Mouse (Mus musculus) embryo, embryonic 9.5 days (tissue): ENCODE measurements around the gene Gpd2.

Source experiments
- DNase-seq: peaks from one replicate; pipeline ENCODE4 v3.0.0-alpha.2; 2017; ENCODE audit errors: extremely low spot score

Gene Gpd2

GRCm38 (mm10) chr2:57387816-57388215 lies 150.4 kb downstream of the Gpd2 start:
- DNase-seq: peak; percentile 57

DNA sequence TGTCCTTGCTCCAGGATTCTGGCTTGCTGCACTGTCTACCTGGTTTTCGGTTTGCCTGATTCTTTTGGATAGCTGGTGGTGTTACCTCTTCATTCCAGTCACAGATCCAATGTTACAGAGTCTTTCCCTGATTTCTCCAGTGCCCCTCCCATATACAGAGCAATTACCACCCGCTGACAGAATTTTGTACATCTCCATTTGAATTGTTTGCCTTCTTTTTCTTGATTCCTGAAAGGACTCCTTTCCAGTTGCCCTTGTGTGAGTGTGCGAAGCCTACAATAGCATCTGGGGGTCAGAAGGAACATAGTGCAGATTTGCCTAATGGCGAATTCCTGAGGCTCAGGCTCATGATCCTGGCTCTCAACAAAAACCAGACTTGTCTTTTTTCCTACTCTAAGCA lies 157.6 kb downstream of the Gpd2 start:
- no peak for DNase-seq

DNA sequence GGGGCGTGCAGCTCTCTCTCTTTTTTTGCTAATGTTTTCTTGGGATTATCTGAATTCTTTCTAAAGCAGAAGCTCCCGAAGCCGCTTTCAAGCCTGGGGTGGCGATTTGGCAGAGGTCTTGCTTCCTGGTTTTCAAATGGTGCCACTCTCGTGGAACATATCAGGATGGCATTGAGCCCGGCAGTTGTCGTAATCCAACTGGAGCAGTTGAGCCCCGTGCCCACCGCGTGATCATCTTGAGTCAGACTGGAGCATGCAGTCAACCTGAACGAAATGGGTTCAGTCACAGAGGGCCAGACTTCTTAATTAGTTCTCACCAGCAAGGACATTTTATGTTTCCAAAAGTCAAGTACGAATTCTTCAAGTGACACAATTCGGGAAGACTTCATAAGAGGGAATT lies 158.6 kb downstream of the Gpd2 start:
- no peak for DNase-seq

DNA sequence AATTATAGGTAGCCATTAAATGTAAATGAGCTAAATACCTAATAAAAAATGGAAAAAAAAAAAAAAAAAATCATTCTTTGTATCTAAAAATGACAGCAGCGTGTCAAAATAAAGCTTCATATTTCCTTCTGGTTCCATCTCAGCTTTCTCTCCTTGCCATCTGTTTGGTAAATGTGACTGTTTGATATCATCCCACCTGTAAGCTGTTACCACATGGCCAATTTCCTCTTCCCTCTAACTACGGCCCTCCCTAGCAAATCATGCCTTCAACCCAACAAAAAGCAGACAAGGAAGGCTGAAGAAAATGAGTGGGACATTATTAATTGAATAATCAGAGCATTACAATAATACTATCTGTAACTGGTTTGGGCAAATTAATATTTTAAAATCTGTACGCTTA lies 160.3 kb downstream of the Gpd2 start:
- DNase-seq: no peak

- DNase-seq: no peak
Observed at GRCm38 (mm10) chr2:57407414-57408019, 170.1 kb downstream of the Gpd2 start.

- DNase-seq: no peak
Observed at GRCm38 (mm10) chr2:57408413-57408812, 171.0 kb downstream of the Gpd2 start.

DNA sequence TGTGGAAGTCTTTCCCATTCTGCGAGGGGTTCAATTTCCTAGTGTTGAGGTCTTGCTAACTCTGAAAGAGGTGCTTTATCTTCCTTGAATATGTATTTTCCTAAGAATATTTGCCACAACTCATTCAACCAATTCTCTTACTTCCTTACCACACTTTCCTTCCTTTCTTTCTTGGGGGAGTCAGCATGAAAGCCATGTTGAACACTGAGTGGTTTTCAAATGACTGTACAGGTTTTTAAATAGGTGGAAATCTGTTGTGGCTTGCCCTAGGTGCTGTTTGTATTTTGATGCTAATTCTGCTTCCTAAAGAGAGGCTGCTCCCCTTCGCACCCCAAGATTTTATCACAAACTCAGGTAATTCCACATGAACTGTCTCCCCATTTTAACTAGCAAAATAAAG lies 174.1 kb downstream of the Gpd2 start:
- DNase-seq: no peak

DNA sequence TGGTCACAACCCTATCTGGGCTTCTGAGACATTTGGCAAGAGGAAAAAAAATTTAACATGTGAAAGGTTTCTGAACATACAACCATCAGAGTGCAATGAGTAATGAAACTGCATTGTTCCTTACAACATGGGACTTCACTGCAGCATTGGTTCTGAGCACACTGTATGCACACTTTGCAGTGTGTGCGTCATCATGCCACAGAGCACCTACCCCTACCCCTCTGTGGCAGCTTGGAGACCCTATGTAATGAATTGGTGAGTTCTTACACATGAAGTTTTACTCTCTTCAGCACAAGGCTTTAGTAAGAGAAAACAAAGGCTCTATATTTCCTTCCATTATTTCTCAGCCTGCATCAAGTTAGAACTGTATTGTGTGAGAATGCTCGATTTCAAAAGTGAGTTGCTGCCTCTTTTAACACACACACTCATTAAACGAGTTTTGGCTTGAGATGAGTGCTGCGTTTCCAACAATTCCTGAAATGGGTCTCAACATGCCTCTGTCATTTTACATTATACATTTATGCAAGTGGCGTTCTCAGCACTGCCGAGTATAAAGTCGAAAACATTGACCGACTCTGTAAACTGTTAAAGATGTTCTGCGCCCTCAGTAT lies 177.2 kb downstream of the Gpd2 start:
- DNase-seq: no peak

GRCm38 (mm10) chr2:57416711-57417110 lies 179.3 kb downstream of the Gpd2 start:
- no peak for DNase-seq
